Mouse (Mus musculus) neural tube, embryonic 11.5 days (tissue): ENCODE results near the gene Acot2. TPM values are rescaled to one million over a fixed set of nuclear protein-coding genes. Genes with fewer than 3 reads are reported as not detected.
"Not testable (repeated sequence)": the region's sequence is repeated elsewhere in the genome, so short reads cannot be mapped to it uniquely, and the experiment has no call there.

ENCODE experiments used
- ATAC-seq: fragments of 200-750 bp; cut with Nextera tagmentation; 2 replicates; pipeline ENCODE4 v1.8.0; 2017; ENCODE audit warnings: moderate number of reproducible peaks, mild to moderate bottlenecking, moderate TSS enrichment, moderate library complexity; ENCODE audit not compliant: insufficient read depth, low FRiP score, low TSS enrichment
- DNase-seq: peaks from one replicate; pipeline ENCODE4 v3.0.0-alpha.2; 2015; ENCODE audit warnings: low spot score
- H3K27ac ChIP-seq: fragments of 300-500 bp; sonication (generic); 2 replicates; pipeline ENCODE4 v1.5.1; 2014; ENCODE audit warnings: low read depth, mild to moderate bottlenecking, low read length
- H3K27me3 ChIP-seq: fragments of 300-500 bp; sonication (generic); 2 replicates; pipeline ENCODE4 v1.6.1; 2014; ENCODE audit warnings: mild to moderate bottlenecking, low read length, mixed read lengths; ENCODE audit not compliant: control insufficient read depth, insufficient read depth
- H3K36me3 ChIP-seq: fragments of 300-500 bp; sonication (generic); 2 replicates; pipeline ENCODE4 v1.6.1; 2014; ENCODE audit warnings: mild to moderate bottlenecking, low read length, moderate library complexity, mixed read lengths; ENCODE audit not compliant: control insufficient read depth, insufficient read depth
- H3K4me1 ChIP-seq: fragments of 300-500 bp; sonication (generic); 2 replicates; pipeline ENCODE4 v1.6.1; 2014; ENCODE audit warnings: low read length, mixed read lengths; ENCODE audit not compliant: control insufficient read depth, insufficient read depth
- H3K4me2 ChIP-seq: fragments of 300-500 bp; sonication (generic); 2 replicates; pipeline ENCODE4 v1.6.1; 2014; ENCODE audit warnings: low read depth, mild to moderate bottlenecking, moderate library complexity
- H3K4me3 ChIP-seq: fragments of 300-500 bp; sonication (generic); 2 replicates; pipeline ENCODE4 v1.5.1; 2014; ENCODE audit warnings: low read depth, low read length
- H3K9ac ChIP-seq: fragments of 300-500 bp; sonication (generic); 2 replicates; pipeline ENCODE4 v1.6.1; 2014; ENCODE audit warnings: mild to moderate bottlenecking, low read length
- H3K9me3 ChIP-seq: fragments of 300-500 bp; sonication (generic); 2 replicates; pipeline ENCODE4 v1.6.1; 2016; ENCODE audit warnings: low read length; ENCODE audit not compliant: control insufficient read depth
- WGBS: fragments of 180-500 bp; shearing (Covaris S2); extraction: QIAGEN DNeasy Blood & Tissue Kit; methylation state at CpG from one replicate; pipeline ENCODE4 v1.1.7; 2014; 5-methylcytosine and 5-hydroxymethylcytosine counted together
- polyA plus RNA-seq: library from polyadenylated mRNA; unstranded; fragments of >200 nt; fragmentation: Nextera tagmentation; extraction: Ambion mirVana; gene quantifications from 2 replicates; pipeline ENCODE4 v1.2.1, GENCODE M21; 2014

Acot2 gene
- polyA plus RNA-seq, 1 experiment from 2014 or later: 12.6 TPM

GRCm38 (mm10) chr12:83984752-83985151 lies 2.9 kb upstream of the Acot2 start, which contains the start of gene Heatr4:
Gene Heatr4, minus strand, starts transcription at chr12:83984852.
- no peak for ATAC-seq
- no peak within 1 kb of the TSS for H3K4me3 ChIP-seq
- H3K9ac ChIP-seq: no peak within 1 kb of the TSS
- no peaks in the 10 kb centered on the region for H3K9me3 ChIP-seq
- H3K4me2 ChIP-seq: no peak within 1 kb of the TSS
- no peak for DNase-seq
- WGBS: 83% methylated on average over 4 of the region's 4 CpGs
- H3K4me1 ChIP-seq: 0 out of 2 replicates have a peak, but pooled peaks cover 3% of the 10 kb centered on the region
- no peaks in the 10 kb centered on the region for H3K36me3 ChIP-seq
- no peak within 1 kb of the TSS for H3K27ac ChIP-seq
- H3K27me3 ChIP-seq: no peaks in the 10 kb centered on the region

GRCm38 (mm10) chr12:83987242-83987582 lies 449 bp upstream of the Acot2 start:
- DNase-seq: no peak
- Histone ChIP-seq H3K4me3 (peak overlapping the region; percentile 54; the same call in 1 of the 2 replicates), H3K27me3 (no peaks in the 10 kb centered on the region), H3K4me2 (peak overlapping the region; percentile 55), H3K4me1 (0 out of 2 replicates have a peak, but pooled peaks cover 3% of the 10 kb centered on the region), H3K36me3 (no peaks in the 10 kb centered on the region), H3K9me3 (no peaks in the 10 kb centered on the region), H3K9ac (peak overlapping the region; percentile 77), H3K27ac (peak overlapping the region; percentile 72; the same call in 1 of the 2 replicates)
- 35% methylated on average over 8 of the region's 8 CpGs for WGBS
- ATAC-seq: no peak

GRCm38 (mm10) chr12:83988483-83988882 lies 822 bp downstream of the Acot2 start:
- ATAC-seq (no peak), DNase-seq (no peak)
- no peaks in the 10 kb centered on the region for H3K9me3 ChIP-seq
- H3K4me2 ChIP-seq: peak overlapping the region; percentile 55
- H3K36me3 ChIP-seq: no peaks in the 10 kb centered on the region
- no peak overlapping the region for H3K27ac ChIP-seq
- 0 out of 2 replicates have a peak, but pooled peaks cover 3% of the 10 kb centered on the region for H3K4me1 ChIP-seq
- no peaks in the 10 kb centered on the region for H3K27me3 ChIP-seq
- peak overlapping the region; percentile 54 for H3K4me3 ChIP-seq
- peak overlapping the region; percentile 77 for H3K9ac ChIP-seq
- 72% methylated on average over 4 of the region's 4 CpGs for WGBS

GRCm38 (mm10) chr12:83989378-83989777 lies 1.7 kb downstream of the Acot2 start:
- H3K36me3 ChIP-seq: no peaks in the 10 kb centered on the region
- H3K9me3 ChIP-seq: no peaks in the 10 kb centered on the region
- WGBS: 95% methylated on average over 4 of the region's 4 CpGs
- no peaks in the 10 kb centered on the region for H3K27me3 ChIP-seq
- no peak overlapping the region for H3K4me3 ChIP-seq
- no peak for DNase-seq
- H3K9ac ChIP-seq: no peak overlapping the region
- no peak overlapping the region for H3K27ac ChIP-seq
- ATAC-seq: no peak
- no peak overlapping the region for H3K4me2 ChIP-seq
- H3K4me1 ChIP-seq: 0 out of 2 replicates have a peak, but pooled peaks cover 3% of the 10 kb centered on the region

- no peak for DNase-seq
- no peaks in the 10 kb centered on the region for H3K4me1 ChIP-seq
- WGBS: 87% methylated on average over 2 of the region's 2 CpGs
- H3K27me3 ChIP-seq: no peaks in the 10 kb centered on the region
- H3K36me3 ChIP-seq: no peaks in the 10 kb centered on the region
- no peak overlapping the region for H3K9ac ChIP-seq
- no peak overlapping the region for H3K27ac ChIP-seq
- no peak for ATAC-seq
- no peak overlapping the region for H3K4me3 ChIP-seq
- H3K9me3 ChIP-seq: no peaks in the 10 kb centered on the region
- H3K4me2 ChIP-seq: no peak overlapping the region
Measured at GRCm38 (mm10) chr12:83997221-83997620, 9.6 kb downstream of the Acot2 start.

GRCm38 (mm10) chr12:83998341-83999107 lies 10.9 kb downstream of the Acot2 start:
- ATAC-seq (no peak), DNase-seq (no peak)
- Histone ChIP-seq H3K4me1 (no peaks in the 10 kb centered on the region), H3K36me3 (no peaks in the 10 kb centered on the region), H3K4me3 (no peak overlapping the region), H3K9me3 (no peaks in the 10 kb centered on the region), H3K27me3 (no peaks in the 10 kb centered on the region), H3K9ac (no peak overlapping the region), H3K27ac (no peak overlapping the region), H3K4me2 (no peak overlapping the region)
- WGBS: 69% methylated on average over 11 of the region's 11 CpGs

GRCm38 (mm10) chr12:83999237-83999636 lies 11.6 kb downstream of the Acot2 start:
- 93% methylated on average over 8 of the region's 8 CpGs for WGBS
- H3K9ac ChIP-seq, H3K27ac ChIP-seq, H3K4me1 ChIP-seq, DNase-seq, H3K9me3 ChIP-seq, ATAC-seq, H3K4me2 ChIP-seq, H3K4me3 ChIP-seq, H3K27me3 ChIP-seq, H3K36me3 ChIP-seq: not testable (repeated sequence)

- Histone ChIP-seq H3K9ac (no peak overlapping the region), H3K36me3 (no peaks in the 10 kb centered on the region), H3K9me3 (no peaks in the 10 kb centered on the region), H3K4me1 (no peaks in the 10 kb centered on the region), H3K27me3 (no peaks in the 10 kb centered on the region), H3K4me2 (no peak overlapping the region), H3K27ac (no peak overlapping the region), H3K4me3 (no peak overlapping the region)
- WGBS: 68% methylated on average over 3 of the region's 3 CpGs
- ATAC-seq (no peak), DNase-seq (no peak)
Measured at GRCm38 (mm10) chr12:84000418-84000817, 12.8 kb downstream of the Acot2 start.

- Histone ChIP-seq H3K36me3 (no peaks in the 10 kb centered on the region), H3K4me2 (no peak overlapping the region), H3K4me1 (no peaks in the 10 kb centered on the region), H3K27me3 (no peaks in the 10 kb centered on the region), H3K4me3 (no peak overlapping the region), H3K9me3 (no peaks in the 10 kb centered on the region), H3K9ac (no peak overlapping the region), H3K27ac (no peak overlapping the region)
- ATAC-seq (no peak), DNase-seq (no peak)
- 95% methylated on average over 1 of the region's 1 CpGs for WGBS
Measured at GRCm38 (mm10) chr12:84003866-84004265, 16.2 kb downstream of the Acot2 start.
